Mouse (Mus musculus): ENCODE measurements at regions not wholly inside any gene's neighbourhood (a gene's known extent, or its start where the extent isn't known, plus 50 kb on each side); places are given as distances from the start of the nearest gene placed in this dataset.

DNA sequence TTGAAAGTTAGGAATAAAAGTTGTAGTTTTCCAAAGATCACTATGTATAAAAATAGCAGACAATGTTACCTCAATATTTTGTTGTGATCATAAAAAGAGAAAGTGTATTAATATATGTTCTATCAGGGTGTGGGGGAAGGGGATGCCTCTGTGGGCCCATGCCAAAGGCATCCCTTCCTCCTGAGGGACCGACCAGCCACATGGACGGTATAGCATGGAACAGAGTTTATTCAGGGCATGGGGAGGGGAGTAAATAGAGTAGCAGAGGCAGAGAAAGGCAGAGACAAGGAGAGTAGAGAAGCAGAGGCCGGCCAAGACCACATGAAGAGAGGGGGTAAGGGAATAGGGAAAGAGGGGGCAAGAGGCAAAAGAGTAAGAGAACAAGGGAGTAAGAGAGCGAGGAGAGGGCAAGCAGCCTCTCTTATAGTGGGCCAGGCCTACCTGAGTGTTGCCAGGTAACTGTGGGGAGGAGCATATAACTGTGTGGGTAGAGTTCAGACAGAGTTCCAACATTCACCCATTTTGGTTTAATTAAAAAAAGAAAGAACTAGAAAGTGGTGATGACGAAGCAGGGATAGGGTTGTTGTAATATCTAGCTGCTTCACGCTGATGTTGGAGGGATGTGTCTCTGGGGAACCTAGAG is 131.7 kb upstream of the Klf6 start:
- no peak overlapping the region for H3K4me3 ChIP-seq (ENCODE audit: low read length)
- no peak for ATAC-seq (replicated peaks; ENCODE audit: extremely low read depth, insufficient read depth, low FRiP score)
- no peak overlapping the region for H3K4me2 ChIP-seq (ENCODE audit: low read depth, low read length)
- no peak overlapping the region for H3K27ac ChIP-seq (ENCODE audit: low read length)
- 84% methylated on average over 6 of the region's 6 CpGs for WGBS
- no peaks in the 10 kb centered on the region for H3K9me3 ChIP-seq (replicated peaks; ENCODE audit: control insufficient read depth, low read length)
- H3K9ac ChIP-seq (ENCODE audit: low read length) = no peak overlapping the region
- H3K36me3 ChIP-seq (ENCODE audit: control insufficient read depth, insufficient read depth) = no peaks in the 10 kb centered on the region
- H3K27me3 ChIP-seq (ENCODE audit: control insufficient read depth, insufficient read depth, low read length) = no peaks in the 10 kb centered on the region
- no peaks in the 10 kb centered on the region for H3K4me1 ChIP-seq (ENCODE audit: control insufficient read depth, insufficient read depth, low read length)

DNA sequence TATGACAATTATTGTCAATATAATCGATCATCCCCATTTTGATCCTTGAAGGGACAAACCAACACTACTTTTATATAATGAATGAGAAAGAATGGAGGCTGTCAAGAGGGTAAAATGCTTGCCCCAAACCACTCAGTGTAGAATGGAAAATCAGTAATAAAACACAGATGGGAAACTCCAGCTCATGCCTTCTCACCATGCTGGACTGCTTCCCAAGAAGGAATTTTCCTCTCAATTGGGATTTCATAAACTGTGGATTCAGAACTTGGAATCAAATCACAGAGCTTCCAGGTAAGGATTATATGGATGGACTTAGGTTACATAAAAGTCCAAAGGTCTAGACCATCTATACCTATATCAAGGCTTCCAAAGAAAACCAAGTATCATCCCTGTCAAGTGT is 129.1 kb upstream of the Klf6 start:
- Histone ChIP-seq H3K9me3 (replicated peaks; ENCODE audit: control insufficient read depth, low read length) (no peaks in the 10 kb centered on the region), H3K27me3 (ENCODE audit: control insufficient read depth, insufficient read depth, low read length) (no peaks in the 10 kb centered on the region), H3K4me3 (ENCODE audit: low read length) (no peak overlapping the region), H3K4me2 (ENCODE audit: low read depth, low read length) (no peak overlapping the region), H3K36me3 (ENCODE audit: control insufficient read depth, insufficient read depth) (no peaks in the 10 kb centered on the region), H3K9ac (ENCODE audit: low read length) (no peak overlapping the region), H3K27ac (ENCODE audit: low read length) (no peak overlapping the region), H3K4me1 (ENCODE audit: control insufficient read depth, insufficient read depth, low read length) (no peaks in the 10 kb centered on the region)
- 70% methylated on average over 1 of the region's 1 CpGs for WGBS
- no peak for ATAC-seq (replicated peaks; ENCODE audit: extremely low read depth, insufficient read depth, low FRiP score)

DNA sequence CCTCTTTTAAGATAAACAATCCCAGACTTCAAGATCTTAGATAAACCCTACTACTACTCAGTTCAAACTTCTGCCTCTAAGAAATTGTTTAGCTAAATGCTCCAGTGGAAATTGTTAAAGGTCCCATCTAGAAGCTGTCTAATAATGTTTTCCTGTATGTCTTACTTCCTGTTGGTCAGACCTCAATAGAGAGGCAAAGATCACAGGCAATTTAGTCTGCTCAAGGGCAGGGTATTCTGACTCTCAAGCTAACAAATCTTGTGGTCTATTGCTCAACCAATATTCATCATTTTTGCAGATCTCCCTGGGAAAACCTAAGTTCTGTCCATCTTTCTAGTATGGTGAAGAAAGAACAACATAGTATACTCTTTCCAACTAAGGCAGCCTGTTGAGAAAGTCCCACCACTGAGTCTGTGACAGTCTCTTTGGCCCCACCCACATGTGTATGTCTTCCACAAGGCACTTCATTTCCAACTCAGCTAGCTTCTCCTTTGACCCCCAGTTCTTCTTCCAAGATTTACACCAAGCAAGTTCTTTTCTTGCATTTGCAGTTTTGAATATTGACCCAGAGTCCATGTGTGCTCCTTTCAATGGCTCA is 126.2 kb upstream of the Klf6 start:
- Histone ChIP-seq H3K4me1 (ENCODE audit: control insufficient read depth, insufficient read depth, low read length) (no peaks in the 10 kb centered on the region), H3K27me3 (ENCODE audit: control insufficient read depth, insufficient read depth, low read length) (no peaks in the 10 kb centered on the region), H3K27ac (ENCODE audit: low read length) (no peak overlapping the region), H3K9me3 (replicated peaks; ENCODE audit: control insufficient read depth, low read length) (no peaks in the 10 kb centered on the region), H3K4me3 (ENCODE audit: low read length) (no peak overlapping the region), H3K4me2 (ENCODE audit: low read depth, low read length) (no peak overlapping the region), H3K9ac (ENCODE audit: low read length) (no peak overlapping the region), H3K36me3 (ENCODE audit: control insufficient read depth, insufficient read depth) (no peaks in the 10 kb centered on the region)
- no peak for ATAC-seq (replicated peaks; ENCODE audit: extremely low read depth, insufficient read depth, low FRiP score)

DNA sequence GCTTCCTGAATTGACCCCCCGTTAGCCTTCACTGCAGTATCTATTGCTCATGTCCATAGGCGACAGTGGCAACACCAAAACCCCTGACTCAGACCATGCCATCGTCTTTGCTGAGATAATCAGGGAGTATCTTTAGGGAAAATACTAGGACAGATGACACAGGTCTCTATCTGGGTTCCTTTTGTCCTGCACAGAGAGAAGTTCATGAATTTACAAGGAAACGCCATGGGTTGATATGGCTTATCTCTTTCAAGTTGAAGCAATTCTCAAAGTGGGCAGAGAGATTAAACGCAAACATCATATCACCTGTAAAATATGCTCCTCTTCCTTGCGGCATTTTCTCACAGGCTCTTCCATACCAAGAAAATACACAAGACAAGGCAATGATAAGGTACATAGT is 124.8 kb upstream of the Klf6 start:
- WGBS = 80% methylated on average over 6 of the region's 6 CpGs

DNA sequence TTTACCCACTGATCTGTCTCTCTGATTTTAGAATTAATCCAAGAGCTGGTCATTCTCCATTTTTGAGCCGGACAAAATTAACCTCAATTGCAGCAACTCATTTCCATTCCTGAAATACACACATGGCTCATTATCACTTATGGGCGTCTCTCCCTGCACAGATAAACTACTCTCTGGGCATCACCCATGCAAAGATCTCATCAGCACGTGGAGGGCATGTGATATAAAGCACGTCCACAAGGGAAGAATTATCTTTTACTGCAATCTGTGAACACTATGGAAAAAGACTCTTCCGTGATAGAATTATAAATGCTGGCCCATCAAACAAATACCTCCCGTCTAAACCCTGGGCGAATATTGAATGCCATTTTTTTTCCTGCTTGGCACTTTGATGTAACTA is 124.1 kb upstream of the Klf6 start:
- H3K27me3 ChIP-seq (ENCODE audit: control insufficient read depth, insufficient read depth, low read length) = no peaks in the 10 kb centered on the region
- H3K4me3 ChIP-seq (ENCODE audit: low read length) = no peak overlapping the region
- no peaks in the 10 kb centered on the region for H3K36me3 ChIP-seq (ENCODE audit: control insufficient read depth, insufficient read depth)
- H3K4me1 ChIP-seq (ENCODE audit: control insufficient read depth, insufficient read depth, low read length) = no peaks in the 10 kb centered on the region
- no peak overlapping the region for H3K9ac ChIP-seq (ENCODE audit: low read length)
- H3K9me3 ChIP-seq (replicated peaks; ENCODE audit: control insufficient read depth, low read length) = no peaks in the 10 kb centered on the region
- H3K27ac ChIP-seq (ENCODE audit: low read length) = no peak overlapping the region
- no peak overlapping the region for H3K4me2 ChIP-seq (ENCODE audit: low read depth, low read length)
- 73% methylated on average over 7 of the region's 7 CpGs for WGBS
- no peak for ATAC-seq (replicated peaks; ENCODE audit: extremely low read depth, insufficient read depth, low FRiP score)

More for the DNA sequence above, 124.8 kb upstream of the Klf6 start:
- Histone ChIP-seq H3K9ac (ENCODE audit: low read length) (no peak overlapping the region), H3K4me1 (ENCODE audit: control insufficient read depth, insufficient read depth, low read length) (no peaks in the 10 kb centered on the region), H3K4me2 (ENCODE audit: low read depth, low read length) (no peak overlapping the region), H3K27me3 (ENCODE audit: control insufficient read depth, insufficient read depth, low read length) (no peaks in the 10 kb centered on the region), H3K36me3 (ENCODE audit: control insufficient read depth, insufficient read depth) (no peaks in the 10 kb centered on the region), H3K9me3 (replicated peaks; ENCODE audit: control insufficient read depth, low read length) (no peaks in the 10 kb centered on the region), H3K27ac (ENCODE audit: low read length) (no peak overlapping the region), H3K4me3 (ENCODE audit: low read length) (no peak overlapping the region)
- ATAC-seq (replicated peaks; ENCODE audit: extremely low read depth, insufficient read depth, low FRiP score) = no peak

DNA sequence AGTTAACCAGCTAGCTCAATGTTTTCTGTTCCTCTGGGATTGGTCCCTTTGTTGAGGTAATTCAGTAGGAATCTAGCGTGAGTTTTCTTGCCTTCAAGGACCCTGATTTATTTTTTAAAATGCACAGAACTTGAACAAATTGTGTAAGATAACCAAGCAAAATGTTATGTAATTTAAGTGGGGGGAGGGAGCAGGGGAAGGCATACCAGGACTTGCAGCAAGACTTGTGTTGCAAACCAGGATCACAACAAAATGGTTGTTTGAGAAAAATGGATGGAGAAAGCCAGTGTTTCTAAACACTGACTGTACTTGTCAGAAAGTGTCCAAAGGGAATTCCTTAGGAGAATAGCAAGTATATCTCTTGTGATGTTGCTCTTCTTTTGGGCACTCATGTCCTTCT is 120.5 kb upstream of the Klf6 start:
- H3K4me1 ChIP-seq (ENCODE audit: control insufficient read depth, insufficient read depth, low read length) = no peaks in the 10 kb centered on the region
- H3K27ac ChIP-seq (ENCODE audit: low read length) = no peak overlapping the region
- H3K36me3 ChIP-seq (ENCODE audit: control insufficient read depth, insufficient read depth) = no peaks in the 10 kb centered on the region
- H3K27me3 ChIP-seq (ENCODE audit: control insufficient read depth, insufficient read depth, low read length) = no peaks in the 10 kb centered on the region
- no peaks in the 10 kb centered on the region for H3K9me3 ChIP-seq (replicated peaks; ENCODE audit: control insufficient read depth, low read length)
- no peak overlapping the region for H3K9ac ChIP-seq (ENCODE audit: low read length)
- 75% methylated on average over 1 of the region's 1 CpGs for WGBS
- H3K4me3 ChIP-seq (ENCODE audit: low read length) = no peak overlapping the region
- ATAC-seq (replicated peaks; ENCODE audit: extremely low read depth, insufficient read depth, low FRiP score) = no peak
- H3K4me2 ChIP-seq (ENCODE audit: low read depth, low read length) = no peak overlapping the region

DNA sequence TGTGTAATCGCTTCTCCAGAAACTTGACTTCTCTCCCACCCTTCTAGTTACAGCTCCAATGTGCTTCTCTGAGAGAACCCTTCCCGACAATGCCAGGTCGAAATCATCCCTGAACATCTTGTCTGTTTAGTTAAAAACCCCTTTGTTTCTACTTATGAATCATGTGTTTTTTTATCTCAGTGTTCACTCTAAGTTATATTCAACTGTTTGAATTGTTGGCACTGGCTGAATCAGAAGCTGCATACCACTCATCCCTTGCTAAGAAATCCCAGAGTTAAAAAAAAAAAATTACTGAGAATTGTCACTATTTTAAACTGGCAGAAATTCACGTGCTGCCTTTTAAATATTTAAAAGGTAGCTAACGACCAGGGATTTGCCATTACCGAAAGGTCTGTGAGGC is 116.3 kb upstream of the Klf6 start:
- no peak for ATAC-seq (replicated peaks; ENCODE audit: extremely low read depth, insufficient read depth, low FRiP score)
- Histone ChIP-seq H3K9me3 (replicated peaks; ENCODE audit: control insufficient read depth, low read length) (no peaks in the 10 kb centered on the region), H3K36me3 (ENCODE audit: control insufficient read depth, insufficient read depth) (no peaks in the 10 kb centered on the region), H3K9ac (ENCODE audit: low read length) (no peak overlapping the region), H3K4me2 (ENCODE audit: low read depth, low read length) (no peak overlapping the region), H3K4me3 (ENCODE audit: low read length) (no peak overlapping the region), H3K27ac (ENCODE audit: low read length) (no peak overlapping the region), H3K27me3 (ENCODE audit: control insufficient read depth, insufficient read depth, low read length) (no peaks in the 10 kb centered on the region), H3K4me1 (ENCODE audit: control insufficient read depth, insufficient read depth, low read length) (no peaks in the 10 kb centered on the region)
- WGBS = 77% methylated on average over 6 of the region's 6 CpGs

DNA sequence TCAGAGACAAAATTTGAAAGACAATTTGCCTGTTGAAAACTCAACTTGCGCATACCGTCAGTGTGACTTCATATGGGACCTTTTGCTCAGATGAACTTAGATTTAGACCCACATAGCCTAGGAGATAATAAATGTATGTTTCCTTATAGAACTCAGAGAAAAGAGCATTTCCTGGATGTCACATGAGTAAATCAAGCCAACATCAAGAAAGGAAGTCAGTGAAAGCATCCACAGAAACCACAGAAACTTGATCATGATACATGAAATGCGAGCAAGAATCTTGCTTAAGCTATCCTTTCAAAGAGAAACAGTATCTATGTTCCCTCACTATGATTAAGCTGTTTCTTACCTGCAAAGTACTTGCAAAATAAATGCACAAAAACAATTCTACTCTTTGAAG is 104.1 kb upstream of the Klf6 start:
- Histone ChIP-seq H3K27me3 (ENCODE audit: control insufficient read depth, insufficient read depth, low read length) (no peaks in the 10 kb centered on the region), H3K9ac (ENCODE audit: low read length) (no peak overlapping the region), H3K27ac (ENCODE audit: low read length) (no peak overlapping the region), H3K4me1 (ENCODE audit: control insufficient read depth, insufficient read depth, low read length) (no peaks in the 10 kb centered on the region), H3K4me2 (ENCODE audit: low read depth, low read length) (no peak overlapping the region), H3K9me3 (replicated peaks; ENCODE audit: control insufficient read depth, low read length) (no peaks in the 10 kb centered on the region), H3K4me3 (ENCODE audit: low read length) (no peak overlapping the region), H3K36me3 (ENCODE audit: control insufficient read depth, insufficient read depth) (no peaks in the 10 kb centered on the region)
- no peak for ATAC-seq (replicated peaks; ENCODE audit: extremely low read depth, insufficient read depth, low FRiP score)
- 74% methylated on average over 3 of the region's 3 CpGs for WGBS

DNA sequence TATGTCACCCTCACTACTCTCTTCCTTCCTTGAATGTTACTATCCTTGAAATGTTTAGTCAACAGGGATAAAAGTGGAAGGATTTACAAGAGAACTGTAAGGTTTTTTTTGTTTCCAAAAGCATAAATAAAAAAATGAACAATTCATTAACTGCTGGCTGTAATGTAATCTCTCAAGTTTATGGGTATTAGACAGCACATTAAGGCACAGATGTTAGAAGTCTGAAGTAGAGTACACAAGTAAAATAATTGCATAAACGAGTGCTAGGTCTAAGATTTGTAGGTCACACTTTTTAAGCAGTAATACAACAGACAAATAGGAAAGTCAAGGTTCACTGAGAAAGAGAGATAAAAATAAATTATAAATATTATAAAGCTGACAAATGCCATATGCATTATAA is 103.3 kb upstream of the Klf6 start:
- no peak overlapping the region for H3K4me2 ChIP-seq (ENCODE audit: low read depth, low read length)
- no peak overlapping the region for H3K27ac ChIP-seq (ENCODE audit: low read length)
- H3K4me3 ChIP-seq (ENCODE audit: low read length) = no peak overlapping the region
- H3K9me3 ChIP-seq (replicated peaks; ENCODE audit: control insufficient read depth, low read length) = no peaks in the 10 kb centered on the region
- no peaks in the 10 kb centered on the region for H3K27me3 ChIP-seq (ENCODE audit: control insufficient read depth, insufficient read depth, low read length)
- no peaks in the 10 kb centered on the region for H3K4me1 ChIP-seq (ENCODE audit: control insufficient read depth, insufficient read depth, low read length)
- ATAC-seq (replicated peaks; ENCODE audit: extremely low read depth, insufficient read depth, low FRiP score) = no peak
- no peak overlapping the region for H3K9ac ChIP-seq (ENCODE audit: low read length)
- H3K36me3 ChIP-seq (ENCODE audit: control insufficient read depth, insufficient read depth) = no peaks in the 10 kb centered on the region
- 77% methylated on average over 1 of the region's 1 CpGs for WGBS

All from heart, embryonic 16.5 days (tissue).